Mouse (Mus musculus) lung, embryonic 16.5 days (tissue): ENCODE measurements at regions not wholly inside any gene's neighbourhood (a gene's known extent, or its start where the extent isn't known, plus 50 kb on each side); places are given as distances from the start of the nearest gene placed in this dataset.

Experiments
- ATAC-seq: fragments of 200-750 bp; cut with Nextera tagmentation; 2 replicates; pipeline ENCODE4 v1.8.0; 2017; ENCODE audit warnings: low read depth, mild to moderate bottlenecking, moderate library complexity
- H3K27ac ChIP-seq: fragments of 300-500 bp; sonication (generic); 2 replicates; pipeline ENCODE4 v1.5.1; 2014; ENCODE audit warnings: mild to moderate bottlenecking, control low read depth, low read length
- H3K27me3 ChIP-seq: fragments of 300-500 bp; sonication (generic); 2 replicates; pipeline ENCODE4 v1.6.1; 2014; ENCODE audit warnings: low read depth, low read length, mixed read lengths; ENCODE audit not compliant: control insufficient read depth, insufficient read depth
- H3K36me3 ChIP-seq: fragments of 300-500 bp; sonication (generic); 2 replicates; pipeline ENCODE4 v1.6.1; 2014; ENCODE audit warnings: low read length; ENCODE audit not compliant: control insufficient read depth, insufficient read depth
- H3K4me1 ChIP-seq: fragments of 300-500 bp; sonication (generic); replicated peaks from 2 replicates; pipeline ENCODE4 v1.6.1; 2014; ENCODE audit warnings: low read length, mixed read lengths; ENCODE audit not compliant: control insufficient read depth, insufficient read depth
- H3K4me2 ChIP-seq: fragments of 300-500 bp; sonication (generic); 2 replicates; pipeline ENCODE4 v1.6.1; 2014; ENCODE audit warnings: low read depth, low read length, control low read depth
- H3K4me3 ChIP-seq: fragments of 300-500 bp; sonication (generic); 2 replicates; pipeline ENCODE4 v1.5.1; 2014; ENCODE audit warnings: mild to moderate bottlenecking, low read length, control low read depth
- H3K9ac ChIP-seq: fragments of 300-500 bp; sonication (generic); 2 replicates; pipeline ENCODE4 v1.6.1; 2014; ENCODE audit warnings: low read length, control low read depth
- H3K9me3 ChIP-seq: fragments of 300-500 bp; sonication (generic); 2 replicates; pipeline ENCODE4 v1.6.1; 2016; ENCODE audit warnings: low read length; ENCODE audit not compliant: control insufficient read depth
- WGBS: fragments of 180-500 bp; shearing (Covaris S2); extraction: QIAGEN DNeasy Blood & Tissue Kit; methylation state at CpG from one replicate; pipeline ENCODE4 v1.1.7; 2014; 5-methylcytosine and 5-hydroxymethylcytosine counted together

- Histone ChIP-seq H3K36me3 (no peaks in the 10 kb centered on the region), H3K9ac (no peak overlapping the region), H3K4me1 (no peaks in the 10 kb centered on the region), H3K27ac (no peak overlapping the region), H3K9me3 (no peaks in the 10 kb centered on the region), H3K4me2 (no peak overlapping the region), H3K27me3 (no peaks in the 10 kb centered on the region), H3K4me3 (no peak overlapping the region)
- WGBS: 78% methylated on average over 13 of the region's 13 CpGs
- ATAC-seq: no peak
These were observed 307.5 kb upstream of the Chd6 start for GRCm38 (mm10) chr2:161416218-161416927.

DNA sequence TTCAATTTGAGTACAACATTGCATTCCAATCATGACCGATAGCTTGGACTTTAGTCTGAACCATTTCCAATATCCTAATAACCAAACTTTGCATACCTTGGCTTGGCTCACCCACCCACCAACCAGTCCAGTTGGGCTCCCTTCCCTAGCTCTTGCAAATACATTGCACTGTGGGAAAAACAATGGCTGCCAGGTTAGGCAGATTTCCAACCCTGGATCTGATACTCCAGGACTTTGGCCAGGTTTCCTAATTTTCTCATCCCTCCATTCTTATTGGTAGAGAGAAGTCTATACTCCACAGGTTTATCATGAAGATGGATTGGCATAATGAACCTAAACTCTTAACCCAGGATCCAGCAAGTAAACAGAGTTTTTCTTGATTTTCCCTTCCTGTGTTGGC, 299.4 kb upstream of the Chd6 start:
- Histone ChIP-seq H3K4me1 (no peaks in the 10 kb centered on the region), H3K27ac (no peak overlapping the region), H3K9me3 (no peaks in the 10 kb centered on the region), H3K4me3 (no peak overlapping the region), H3K36me3 (no peaks in the 10 kb centered on the region), H3K9ac (no peak overlapping the region), H3K27me3 (no peaks in the 10 kb centered on the region), H3K4me2 (no peak overlapping the region)
- ATAC-seq: no peak
- 92% methylated on average over 1 of the region's 1 CpGs for WGBS

- Histone ChIP-seq H3K27me3 (no peaks in the 10 kb centered on the region), H3K27ac (no peak overlapping the region), H3K4me1 (no peaks in the 10 kb centered on the region), H3K36me3 (no peaks in the 10 kb centered on the region), H3K4me2 (no peak overlapping the region), H3K9me3 (no peaks in the 10 kb centered on the region), H3K4me3 (no peak overlapping the region), H3K9ac (no peak overlapping the region)
- ATAC-seq: no peak
- 32% methylated on average over 1 of the region's 1 CpGs for WGBS
These were observed 297.0 kb upstream of the Chd6 start for GRCm38 (mm10) chr2:161405847-161406384.

- Histone ChIP-seq H3K4me2 (no peak overlapping the region), H3K9ac (no peak overlapping the region), H3K27ac (no peak overlapping the region), H3K4me3 (no peak overlapping the region), H3K4me1 (no peaks in the 10 kb centered on the region), H3K9me3 (no peaks in the 10 kb centered on the region), H3K36me3 (no peaks in the 10 kb centered on the region), H3K27me3 (no peaks in the 10 kb centered on the region)
- 90% methylated on average over 3 of the region's 3 CpGs for WGBS
- ATAC-seq: no peak
These were observed 289.2 kb upstream of the Chd6 start for GRCm38 (mm10) chr2:161398061-161398460.

DNA sequence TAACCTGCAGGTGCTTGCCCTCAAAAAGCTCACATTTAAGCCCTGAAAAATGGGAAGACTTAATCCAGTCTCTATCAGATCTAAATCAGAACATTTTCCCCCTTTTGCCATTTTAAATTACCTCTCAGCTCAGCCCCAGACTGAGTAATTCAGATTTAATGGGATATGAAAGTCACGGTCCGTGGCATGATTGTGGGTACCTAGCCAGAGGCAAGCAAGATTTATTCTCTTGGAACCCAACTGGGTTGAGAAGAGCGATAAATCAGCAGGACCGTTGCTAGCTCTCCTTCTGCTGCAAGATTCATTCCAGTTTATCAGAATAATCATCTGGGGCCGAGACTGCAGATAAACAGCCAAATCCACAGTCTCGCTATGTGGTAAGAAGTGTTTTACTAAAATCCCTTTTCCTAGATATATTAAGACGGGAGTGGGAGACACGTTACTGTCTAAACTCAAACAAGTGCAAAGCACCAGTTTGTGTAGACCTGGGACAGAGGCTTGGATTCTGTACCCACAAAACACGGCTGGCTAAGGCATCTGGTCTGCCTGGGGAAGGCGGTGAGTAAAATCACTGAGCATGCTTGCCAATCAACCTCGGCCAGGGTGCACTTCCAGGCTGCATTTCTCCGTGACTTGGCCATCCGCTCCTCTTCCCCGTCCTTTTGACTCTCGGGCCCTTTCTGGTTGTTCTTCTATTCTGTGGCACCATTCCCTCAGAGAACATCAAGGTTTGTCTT, 282.2 kb upstream of the Chd6 start:
- Histone ChIP-seq H3K9ac (no peak overlapping the region), H3K9me3 (no peaks in the 10 kb centered on the region), H3K27me3 (no peaks in the 10 kb centered on the region), H3K4me3 (no peak overlapping the region), H3K27ac (no peak overlapping the region), H3K4me2 (no peak overlapping the region), H3K4me1 (peaks cover 4% of the 10 kb centered on the region; the same call in 1 of the 2 replicates), H3K36me3 (no peaks in the 10 kb centered on the region)
- 74% methylated on average over 15 of the region's 15 CpGs for WGBS
- ATAC-seq: no peak

DNA sequence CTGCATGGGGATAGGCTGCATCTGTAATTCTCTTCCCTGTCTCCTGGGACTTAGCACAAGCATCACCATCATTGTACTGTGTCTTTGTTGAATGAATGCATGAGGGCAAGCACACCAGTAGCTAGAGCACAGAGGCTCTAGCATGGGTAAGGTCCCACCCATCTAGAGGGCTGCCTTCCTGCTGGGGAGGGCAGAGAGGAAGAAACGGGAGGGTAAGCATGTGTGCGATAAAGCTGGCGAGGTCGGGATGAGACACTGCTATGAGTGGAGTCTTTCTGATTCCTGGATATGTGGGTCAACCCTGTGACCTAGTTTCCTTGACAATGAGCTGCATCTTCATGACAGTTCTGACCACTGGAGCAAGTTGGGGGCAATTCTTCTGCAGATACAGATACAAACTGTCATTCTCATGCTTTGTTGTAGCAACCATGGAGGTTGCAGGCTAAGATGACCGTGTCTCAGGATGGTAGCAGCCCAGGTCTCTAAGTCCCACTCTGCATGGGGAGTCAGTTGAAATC, 280.5 kb upstream of the Chd6 start:
- Histone ChIP-seq H3K27me3 (no peaks in the 10 kb centered on the region), H3K27ac (no peak overlapping the region), H3K9me3 (no peaks in the 10 kb centered on the region), H3K36me3 (no peaks in the 10 kb centered on the region), H3K9ac (no peak overlapping the region), H3K4me1 (peaks cover 4% of the 10 kb centered on the region; the same call in 1 of the 2 replicates), H3K4me2 (no peak overlapping the region), H3K4me3 (no peak overlapping the region)
- ATAC-seq: no peak
- 84% methylated on average over 5 of the region's 5 CpGs for WGBS

GRCm38 (mm10) chr2:161387054-161387453, 278.2 kb upstream of the Chd6 start:
- peak; percentile 66; the same call in 1 of the 2 replicates for ATAC-seq

DNA sequence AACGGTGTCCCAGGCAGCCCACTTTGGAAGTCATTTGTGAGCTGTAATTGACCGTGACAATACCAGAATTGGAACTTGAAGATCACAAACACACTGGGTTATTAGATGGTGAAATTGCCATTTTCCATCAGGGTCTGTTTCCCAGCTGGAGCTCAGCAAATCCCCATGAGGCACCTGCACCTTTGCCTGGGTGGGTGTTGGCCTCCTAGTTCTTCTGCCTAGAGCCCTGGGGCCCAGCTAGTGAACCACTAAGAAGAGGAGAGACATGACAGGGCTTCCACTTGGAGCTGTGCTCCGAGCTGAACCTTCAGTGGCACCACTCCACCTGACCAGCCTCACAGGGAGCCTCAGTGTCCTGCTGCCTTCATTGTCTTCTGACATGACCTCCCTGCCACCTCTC, 273.5 kb upstream of the Chd6 start:
- Histone ChIP-seq H3K4me2 (no peak overlapping the region), H3K36me3 (no peaks in the 10 kb centered on the region), H3K9ac (no peak overlapping the region), H3K27ac (no peak overlapping the region), H3K4me3 (no peak overlapping the region), H3K9me3 (no peaks in the 10 kb centered on the region), H3K27me3 (no peaks in the 10 kb centered on the region), H3K4me1 (peaks cover under 1% of the 10 kb centered on the region; the same call in 1 of the 2 replicates)
- WGBS: 56% methylated on average over 3 of the region's 3 CpGs
- no peak for ATAC-seq

More at GRCm38 (mm10) chr2:161387054-161387453, 278.2 kb upstream of the Chd6 start:
- Histone ChIP-seq H3K27ac (no peak overlapping the region), H3K4me3 (no peak overlapping the region), H3K27me3 (no peaks in the 10 kb centered on the region), H3K36me3 (no peaks in the 10 kb centered on the region), H3K4me1 (peaks cover 4% of the 10 kb centered on the region; the same call in 1 of the 2 replicates), H3K9me3 (no peaks in the 10 kb centered on the region), H3K9ac (no peak overlapping the region), H3K4me2 (no peak overlapping the region)
- 47% methylated on average over 6 of the region's 6 CpGs for WGBS

- H3K27me3 ChIP-seq: no peaks in the 10 kb centered on the region
- H3K4me2 ChIP-seq: no peak overlapping the region
- H3K27ac ChIP-seq: no peak overlapping the region
- no peaks in the 10 kb centered on the region for H3K36me3 ChIP-seq
- no peak overlapping the region for H3K9ac ChIP-seq
- no peak overlapping the region for H3K4me3 ChIP-seq
- 79% methylated on average over 4 of the region's 4 CpGs for WGBS
- ATAC-seq: no peak
- no peaks in the 10 kb centered on the region for H3K4me1 ChIP-seq
- H3K9me3 ChIP-seq: no peaks in the 10 kb centered on the region
These were observed 269.4 kb upstream of the Chd6 start for GRCm38 (mm10) chr2:161378313-161378712.
